Mouse (Mus musculus) brain, adult 2 months (tissue): ENCODE data around the gene Tapt1.
"Not testable (repeated sequence)": the region's sequence is repeated elsewhere in the genome, so short reads cannot be mapped to it uniquely, and the experiment has no call there.

ENCODE experiments used
- DNase-seq: peaks from one replicate; pipeline ENCODE4 v3.0.0; 2011; ENCODE audit warnings: low read depth, low spot score

Tapt1 gene

DNA sequence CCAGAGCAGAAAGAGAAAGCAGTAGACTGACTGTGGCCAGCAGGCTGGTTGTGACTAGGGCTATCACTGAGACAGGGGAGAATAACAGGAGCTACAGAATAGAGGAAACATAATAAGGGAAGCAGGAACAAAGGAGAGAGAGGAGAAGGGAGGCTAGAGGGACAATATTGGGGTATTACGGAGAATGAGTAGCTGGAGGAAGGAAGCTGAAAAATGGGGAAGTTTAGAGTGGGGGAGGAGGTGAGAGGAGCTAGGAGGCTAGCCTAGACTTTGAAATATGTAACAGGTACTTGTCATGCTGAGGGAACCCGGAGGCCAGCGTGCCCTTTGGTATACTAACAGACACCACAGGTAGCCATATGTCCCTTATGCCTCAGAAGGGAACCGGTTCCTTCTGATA, 98.9 kb downstream of the Tapt1 start:
- DNase-seq = no peak

DNA sequence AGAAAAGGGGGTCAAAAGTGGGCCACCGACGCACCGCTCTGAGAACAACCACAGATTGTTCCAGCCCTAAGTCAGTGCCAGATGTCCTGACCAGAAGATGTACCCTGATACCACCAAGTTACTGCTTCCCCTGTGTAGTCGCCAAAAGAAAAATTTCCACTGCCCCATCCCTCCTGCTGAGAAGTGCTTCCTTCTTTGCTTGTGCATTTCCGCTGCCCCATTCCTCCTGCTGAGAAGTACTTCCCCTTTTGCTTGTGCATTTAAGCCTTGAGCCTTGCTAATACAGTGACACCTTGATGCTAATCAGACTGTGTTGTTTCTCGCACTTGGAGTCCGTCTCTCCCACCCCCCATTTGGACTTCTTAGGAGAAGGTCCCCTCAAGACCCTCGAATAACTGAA, 99.9 kb downstream of the Tapt1 start:
- not testable (repeated sequence) for DNase-seq
